Mouse (Mus musculus): ENCODE results near the gene Uhmk1. TPM values are rescaled to one million over a fixed set of nuclear protein-coding genes. Genes with fewer than 3 reads are reported as not detected.

Uhmk1 gene
- total RNA-seq, 2 experiments from 2014 or later = 147 to 148 TPM

DNA sequence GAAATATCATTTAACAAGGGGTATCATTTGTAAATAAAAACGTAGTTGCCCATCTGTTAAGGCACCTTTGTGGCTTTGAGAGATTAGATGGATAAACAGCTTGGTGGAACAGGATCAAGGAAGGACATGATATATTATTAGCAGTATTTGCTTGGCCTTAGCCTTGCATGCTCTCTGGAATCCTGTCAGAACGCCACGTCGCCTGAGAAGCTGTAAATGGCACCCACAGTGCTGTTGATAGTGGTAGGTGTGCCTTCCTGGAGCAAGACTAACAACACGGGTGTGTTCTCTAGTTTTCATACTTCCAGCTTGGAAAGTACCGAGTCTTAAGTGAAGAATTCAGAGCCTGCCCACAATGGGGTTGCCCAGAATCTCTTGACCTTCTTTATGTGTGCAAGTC is 39.3 kb downstream of the Uhmk1 start:
- no peak for DNase-seq (ENCODE audit: low spot score in 2 of 2)

DNA sequence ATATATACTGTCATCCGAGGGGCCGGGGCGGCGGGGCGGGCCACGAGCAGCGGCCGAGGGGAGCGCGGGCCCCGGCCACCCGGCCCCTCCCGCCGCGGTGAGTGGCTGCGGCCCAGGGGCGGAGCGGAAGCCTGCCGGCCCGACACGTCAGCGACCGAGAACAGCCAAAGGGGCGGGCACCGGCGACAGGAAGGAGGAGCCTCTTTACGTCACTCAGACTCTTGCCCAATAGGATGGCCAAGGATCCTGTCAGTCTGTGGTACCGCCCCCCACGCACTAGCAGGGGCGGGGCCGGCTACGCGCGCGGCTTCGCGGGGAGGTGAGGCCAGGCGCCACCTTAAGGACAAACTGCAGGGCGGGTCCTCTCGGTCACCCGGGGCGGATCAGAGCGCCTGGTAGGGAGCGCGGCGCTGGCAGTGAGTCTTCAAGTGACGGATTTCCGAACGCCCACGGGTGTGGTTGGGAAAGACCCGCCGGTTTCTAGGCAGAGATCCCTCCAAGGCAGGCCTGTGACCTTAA is 40.3 kb downstream of the Uhmk1 start, which contains the start of gene Uap1:
Uap1 (minus strand) TSS at position 144 of the 519 bp plus-strand sequence.
- peak; percentile 97 for DNase-seq (ENCODE audit: low spot score in 2 of 2)

DNA sequence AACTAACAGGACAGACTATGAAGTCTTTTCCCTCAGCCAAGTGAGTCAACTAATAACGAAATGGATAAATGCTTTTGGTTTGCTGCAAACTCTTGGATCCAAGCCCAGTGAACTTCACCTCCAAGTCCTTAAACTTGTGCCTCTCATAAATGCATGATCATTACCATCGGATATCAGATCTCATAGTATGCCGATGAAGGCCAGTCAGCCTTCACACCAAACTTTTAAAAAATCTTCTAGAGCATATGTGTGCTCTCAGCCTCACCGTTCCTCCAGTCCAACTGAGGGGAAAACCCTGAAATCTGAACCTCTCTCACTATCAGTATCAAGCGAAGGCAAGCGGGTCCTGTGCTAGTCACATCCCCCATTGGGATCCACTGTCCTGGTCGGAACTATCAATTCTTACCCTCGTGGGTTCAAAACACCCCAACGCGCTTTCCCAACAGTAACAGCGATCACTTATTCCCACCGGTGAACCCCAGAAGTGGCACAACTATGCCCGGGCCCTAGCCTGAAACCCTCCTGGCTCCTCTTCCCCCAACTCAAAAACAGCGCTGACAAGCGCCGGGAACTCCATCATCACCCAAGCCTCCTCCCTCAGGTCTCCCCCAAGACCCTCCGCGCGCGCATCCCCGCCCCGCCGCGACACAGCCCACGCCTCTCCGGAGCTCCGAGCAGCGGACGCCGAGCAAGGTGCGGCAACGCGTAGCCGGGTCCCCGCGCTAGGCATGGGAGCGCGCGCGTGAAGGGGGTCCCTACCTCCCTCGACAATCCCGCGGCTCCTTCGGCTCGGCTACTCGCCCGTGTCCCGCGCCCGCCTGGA is 41.0 kb downstream of the Uhmk1 start:
- DNase-seq (ENCODE audit: low spot score in 2 of 2) = no peak

DNA sequence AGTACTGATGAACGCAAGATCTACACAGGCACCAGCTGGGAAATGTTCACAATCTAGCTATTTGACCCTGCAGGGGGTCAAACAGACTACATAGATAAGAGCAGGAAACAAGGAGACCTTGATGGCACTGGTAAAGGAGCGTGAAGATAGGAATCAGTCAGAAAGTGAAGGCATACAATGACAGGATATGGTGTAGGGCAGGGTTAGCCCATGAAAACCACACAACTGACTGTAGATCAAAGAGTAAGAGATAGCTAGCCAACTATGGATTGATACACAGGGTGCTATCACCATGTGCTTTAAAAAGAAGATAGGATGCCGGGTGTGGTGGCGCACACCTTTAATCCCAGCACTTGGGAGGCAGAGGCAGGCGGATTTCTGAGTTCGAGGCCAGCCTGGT is 47.4 kb downstream of the Uhmk1 start:
- DNase-seq (ENCODE audit: low spot score in 2 of 2) = no peak

DNA sequence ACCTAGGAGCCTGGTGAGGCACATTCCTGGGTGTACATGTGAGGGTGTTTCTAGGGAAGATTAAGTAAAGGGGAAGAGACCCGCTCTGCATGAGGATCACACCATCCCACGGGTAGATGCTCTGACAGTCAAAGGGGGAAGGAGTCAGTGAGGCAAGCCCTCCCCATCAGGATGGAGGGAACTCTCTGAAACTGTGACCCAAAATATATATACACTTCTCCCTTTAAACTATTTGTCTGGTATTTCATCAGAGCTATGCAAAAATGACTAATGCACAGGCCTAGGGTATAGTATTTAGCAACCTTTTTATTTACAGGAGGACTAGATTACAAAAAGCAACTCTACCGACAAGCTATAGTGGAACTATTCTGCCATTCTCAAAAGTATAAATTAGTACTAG is 50.3 kb downstream of the Uhmk1 start:
- DNase-seq (ENCODE audit: low spot score in 2 of 2) = no peak

DNA sequence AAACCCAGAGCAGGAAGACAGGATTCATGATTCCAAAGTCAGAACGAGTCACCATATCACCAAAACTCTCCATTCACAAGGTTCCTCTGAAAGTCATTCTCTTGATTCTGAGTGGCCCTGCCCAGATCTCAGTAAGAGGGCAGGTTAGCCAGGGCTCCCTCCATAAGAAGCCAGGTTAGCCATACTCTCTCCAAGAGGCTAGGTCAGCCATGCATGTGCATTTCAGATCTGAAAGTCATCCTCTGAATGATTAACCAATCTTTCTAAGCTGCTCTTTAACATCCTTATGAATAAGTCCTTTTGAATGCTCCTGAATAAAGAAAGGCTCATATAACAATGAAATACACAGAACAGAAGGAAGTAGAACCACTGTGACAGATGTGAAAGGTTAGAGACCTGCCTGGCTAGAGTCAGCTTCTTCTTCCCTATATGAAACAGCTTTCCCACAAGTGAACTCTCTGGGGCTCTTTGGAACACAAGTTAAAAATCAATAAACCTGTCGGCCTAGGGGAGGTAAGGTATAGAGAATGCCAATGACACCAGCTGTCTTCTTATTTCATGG is 51.1 kb downstream of the Uhmk1 start:
- DNase-seq (ENCODE audit: low spot score in 2 of 2) = no peak

DNA sequence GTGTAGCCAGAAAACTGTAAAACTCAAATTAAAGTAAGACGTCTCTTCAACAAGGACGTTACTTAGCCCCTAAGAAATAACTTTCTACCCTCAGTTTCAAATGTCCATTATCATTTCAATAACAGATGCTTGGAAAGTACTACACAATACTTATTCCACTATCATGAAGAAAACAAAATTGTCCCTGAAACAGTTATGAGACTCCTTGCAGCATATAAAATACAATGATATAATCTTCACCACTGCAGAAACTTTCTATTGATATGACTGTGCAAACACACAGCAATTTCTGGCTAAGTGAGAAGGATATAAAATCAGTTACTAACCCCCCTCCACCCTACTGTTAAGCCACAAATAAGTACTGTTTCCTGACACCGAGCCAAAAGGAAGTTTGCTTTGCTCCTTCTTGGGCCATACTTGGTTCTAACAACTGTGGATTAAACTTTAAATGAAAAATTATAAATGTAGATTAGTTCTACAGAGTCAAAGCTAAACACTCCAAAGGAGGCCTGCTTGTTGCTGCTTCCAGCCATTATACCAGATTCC is 51.7 kb downstream of the Uhmk1 start:
- no peak for DNase-seq (ENCODE audit: low spot score in 2 of 2)

DNA sequence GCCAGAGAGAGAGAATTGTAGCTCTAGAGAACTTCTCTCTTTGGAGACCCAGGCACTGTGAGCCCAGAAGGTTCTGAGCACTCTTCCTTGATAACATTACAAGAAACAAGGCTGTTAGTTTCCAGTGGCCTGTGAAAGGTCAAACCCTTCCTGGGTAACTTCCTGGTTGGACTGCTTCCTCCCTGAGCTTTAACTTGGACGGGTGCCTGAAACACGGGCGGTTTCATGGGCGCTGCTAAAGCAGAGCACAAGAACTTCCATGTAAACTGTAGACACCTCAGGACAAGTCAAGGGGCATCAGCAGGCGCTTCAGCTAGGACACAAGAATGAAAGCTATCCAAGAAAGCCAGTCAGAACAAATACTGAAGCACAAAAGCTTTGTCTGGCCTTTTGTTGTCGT is 53.3 kb downstream of the Uhmk1 start:
- DNase-seq (ENCODE audit: low spot score in 2 of 2) = no peak

DNA sequence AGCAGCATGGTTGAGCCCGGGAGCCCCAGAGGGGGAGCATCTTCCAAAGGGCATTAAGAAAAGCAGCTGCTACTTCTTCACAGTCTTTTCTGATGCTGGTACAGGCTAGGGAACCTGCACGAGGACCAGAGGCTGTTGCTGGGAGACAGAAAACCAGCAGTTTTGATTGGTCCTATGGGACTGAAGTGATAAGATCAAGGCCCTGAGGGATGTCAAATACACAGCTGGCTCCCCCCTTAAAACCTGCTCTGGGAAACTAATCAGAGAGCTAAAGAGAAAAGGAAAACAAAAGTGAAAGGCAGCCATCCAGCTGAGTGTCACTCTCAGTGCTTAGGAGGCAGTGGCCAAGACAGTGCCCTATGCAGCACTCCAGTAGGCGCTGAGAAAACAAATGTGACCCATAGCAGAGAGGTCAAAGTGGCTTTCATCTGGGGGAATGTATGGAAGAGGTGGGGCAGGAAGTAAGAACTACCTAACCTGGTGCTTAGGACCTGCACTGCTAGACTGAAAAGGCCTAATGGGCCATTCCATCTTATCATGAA is 54.7 kb downstream of the Uhmk1 start:
- DNase-seq (ENCODE audit: low spot score in 2 of 2) = no peak

DNA sequence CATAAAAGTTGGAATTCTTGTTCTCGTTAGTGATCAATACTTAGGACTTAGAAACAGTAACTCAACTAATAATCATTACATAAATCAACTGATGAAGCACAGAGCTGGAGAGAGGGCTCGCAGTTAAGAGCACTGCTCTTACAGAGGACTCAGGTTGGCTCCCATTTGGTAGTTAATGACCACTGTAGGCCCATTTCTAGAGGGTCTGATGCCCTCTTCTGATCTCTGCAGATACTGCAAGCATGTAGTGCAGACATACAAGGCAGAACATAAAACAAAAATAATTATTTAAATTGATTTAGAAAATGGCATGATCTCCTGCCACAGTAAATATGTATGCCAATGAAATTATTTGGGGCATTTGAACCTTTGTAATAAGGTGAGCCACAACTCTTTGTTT is 55.5 kb downstream of the Uhmk1 start:
- DNase-seq (ENCODE audit: low spot score in 2 of 2) = no peak

DNA sequence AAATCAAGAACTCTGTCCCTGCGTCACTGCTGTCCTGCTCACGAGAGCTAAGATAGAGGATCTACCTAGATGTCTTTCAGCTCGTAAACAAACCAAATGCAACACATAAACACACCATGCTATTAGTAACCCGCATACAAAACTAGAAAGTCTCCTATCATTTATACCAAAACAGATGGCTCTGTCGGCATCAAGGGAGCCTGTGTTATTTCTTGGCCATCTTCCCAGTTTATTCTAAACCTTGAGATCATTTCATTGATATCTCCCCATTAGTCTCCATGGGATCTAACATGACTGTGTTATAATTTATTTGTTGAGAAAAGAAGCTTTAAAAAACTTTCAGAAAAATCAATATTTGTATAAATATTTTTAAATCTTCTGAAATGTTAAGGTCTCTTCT is 59.4 kb downstream of the Uhmk1 start:
- no peak for DNase-seq (ENCODE audit: low spot score in 2 of 2)

DNA sequence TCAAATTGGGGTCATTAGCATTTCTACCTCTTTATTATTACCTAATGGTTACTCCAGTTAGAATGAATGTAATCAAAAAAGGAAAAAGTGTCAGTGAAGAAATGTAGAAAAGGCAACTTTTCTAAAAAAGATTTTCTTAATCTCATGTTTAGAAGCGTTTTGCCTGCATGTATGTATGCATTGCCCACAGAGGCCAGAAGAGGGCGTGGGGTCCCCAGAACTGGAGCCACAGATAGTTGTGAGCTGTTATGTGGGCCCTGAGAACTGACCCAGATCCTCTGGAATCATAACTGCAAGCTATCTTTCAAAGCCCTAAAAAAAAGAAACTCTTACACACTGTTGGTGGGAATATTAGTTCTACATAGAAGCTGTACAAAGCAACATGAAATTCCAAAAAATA is 59.9 kb downstream of the Uhmk1 start:
- DNase-seq (ENCODE audit: low spot score in 2 of 2) = no peak

DNA sequence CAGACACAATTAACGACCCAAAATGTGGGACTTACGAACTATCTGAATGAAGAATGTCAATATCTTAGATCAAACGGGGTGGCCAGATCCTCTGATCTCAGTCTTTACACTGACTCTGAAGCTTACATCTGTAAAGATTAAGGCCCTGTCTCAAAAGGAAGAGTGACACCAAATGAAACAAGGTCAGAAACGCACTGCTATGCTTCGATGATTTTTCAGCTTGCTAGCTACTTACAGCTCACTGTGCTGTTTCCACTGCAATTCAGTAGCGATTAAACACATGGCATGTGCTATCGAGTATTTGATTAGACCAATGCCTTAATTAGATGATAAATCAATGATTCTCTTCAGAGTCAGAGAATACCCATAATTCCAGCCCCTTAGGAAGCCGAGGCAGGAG is 61.2 kb downstream of the Uhmk1 start:
- DNase-seq (ENCODE audit: low spot score in 2 of 2) = no peak

DNA sequence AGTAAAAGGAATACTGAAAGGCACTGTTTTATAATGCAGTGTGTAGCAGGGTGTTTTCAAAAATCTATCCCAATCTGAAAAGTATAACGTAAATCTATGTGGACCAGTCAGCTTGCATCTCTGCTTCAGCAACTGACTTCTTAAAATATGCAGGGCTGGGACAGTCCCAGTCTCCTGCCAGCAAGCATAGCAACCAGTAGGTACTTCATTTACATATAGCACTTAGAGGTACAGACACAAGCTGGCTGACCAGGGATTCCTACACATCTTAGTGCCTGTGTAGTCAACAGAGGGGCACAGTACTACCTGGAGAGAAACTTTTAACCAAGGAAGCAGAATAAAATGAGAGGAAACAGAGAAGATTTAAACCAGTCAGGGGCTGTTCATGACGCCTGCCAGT is 62.6 kb downstream of the Uhmk1 start:
- no peak for DNase-seq (ENCODE audit: low spot score in 2 of 2)

DNA sequence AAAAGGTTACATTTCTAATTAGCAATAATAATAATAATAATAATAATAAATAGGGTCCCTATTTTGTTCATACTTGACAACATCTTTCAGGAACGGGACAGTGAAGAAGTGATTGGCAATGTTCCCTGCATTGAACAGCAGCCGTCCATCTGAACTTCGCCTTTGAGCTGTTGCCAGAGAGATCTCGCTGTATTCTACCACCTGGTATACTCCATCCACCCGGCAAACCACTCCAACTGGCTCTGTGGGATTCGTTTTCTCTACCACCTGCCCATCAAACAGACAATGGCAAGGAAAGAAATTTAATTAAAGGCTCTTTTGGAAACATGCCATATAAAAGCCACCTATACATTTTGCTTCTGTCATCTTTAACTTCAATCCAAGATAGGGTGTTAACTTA is 64.3 kb downstream of the Uhmk1 start:
- DNase-seq (ENCODE audit: low spot score in 2 of 2) = no peak

DNA sequence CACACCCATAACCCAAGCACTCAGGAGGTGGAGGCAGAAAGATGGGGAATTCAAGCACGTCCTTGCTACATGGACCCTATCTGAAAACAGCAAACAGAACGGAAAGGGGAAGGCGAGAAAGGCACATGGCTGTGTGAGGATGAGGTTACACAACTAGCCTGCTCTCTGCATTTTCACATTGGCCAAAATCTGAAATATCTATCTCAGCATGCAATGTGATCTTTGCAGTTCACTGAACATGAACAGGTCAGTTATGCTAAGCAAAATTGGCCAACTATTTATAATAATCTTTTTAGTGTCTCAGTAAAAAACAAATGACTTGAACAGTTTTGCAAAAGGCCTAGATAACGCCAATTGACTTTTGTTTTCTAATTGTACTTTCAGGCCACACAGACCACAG is 65.4 kb downstream of the Uhmk1 start:
- DNase-seq (ENCODE audit: low spot score in 2 of 2) = no peak

DNA sequence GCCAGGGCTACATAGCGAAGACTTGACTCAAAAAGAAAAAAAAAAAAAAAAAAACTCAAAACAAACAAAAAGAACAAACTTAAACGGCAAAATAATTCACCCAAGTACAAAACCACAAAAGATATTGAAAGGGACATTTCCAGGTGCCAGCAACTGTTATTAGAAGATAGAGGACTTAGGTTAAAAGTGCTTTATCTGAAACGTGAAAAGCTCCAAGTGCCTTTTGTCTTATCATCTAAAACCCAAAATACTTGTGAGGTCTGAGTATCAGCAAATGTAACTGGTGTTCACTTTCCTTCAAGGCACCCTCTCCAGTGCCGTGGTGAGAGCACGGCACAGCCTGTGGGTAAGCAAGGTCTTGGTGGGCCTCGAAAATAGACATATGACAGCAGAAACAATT is 66.7 kb downstream of the Uhmk1 start:
- DNase-seq (ENCODE audit: low spot score in 2 of 2) = no peak

DNA sequence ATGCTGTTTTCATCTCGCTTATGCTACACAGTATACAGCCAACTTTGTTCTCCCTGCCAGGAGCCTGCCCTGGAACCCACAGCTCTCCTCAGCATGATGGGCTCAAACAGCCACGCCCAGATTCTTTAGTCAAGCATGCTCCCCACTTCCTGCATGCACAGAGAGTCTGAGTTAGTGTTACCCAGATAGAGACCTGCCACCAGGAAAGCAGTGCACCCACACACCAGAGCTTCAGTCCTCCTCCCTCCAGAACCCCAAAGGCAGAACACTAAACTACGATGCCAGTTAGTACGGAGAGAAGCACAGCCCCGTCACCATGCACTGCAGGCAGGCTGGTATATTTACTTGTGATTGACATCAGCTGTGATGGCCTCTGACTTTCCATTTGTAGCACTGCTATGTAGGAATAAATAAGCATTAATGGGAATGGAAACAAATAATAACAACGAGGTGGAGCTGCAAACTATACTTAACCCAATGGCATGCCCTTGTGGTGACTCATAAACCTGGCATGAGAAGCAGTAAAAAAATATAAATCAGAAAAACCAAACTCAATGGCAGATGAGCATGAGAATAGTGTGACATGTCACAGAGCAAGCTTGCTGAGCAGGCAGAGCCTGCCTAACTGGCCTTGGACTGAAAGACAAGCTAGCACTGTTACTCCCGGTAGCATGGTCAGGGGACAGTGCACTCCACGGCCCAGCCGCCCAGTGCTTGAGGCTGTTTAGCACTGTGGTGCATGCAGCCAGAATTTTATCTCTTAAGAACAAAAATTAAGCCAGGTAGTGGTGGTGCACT is 67.3 kb downstream of the Uhmk1 start:
- DNase-seq (ENCODE audit: low spot score in 2 of 2) = no peak

DNA sequence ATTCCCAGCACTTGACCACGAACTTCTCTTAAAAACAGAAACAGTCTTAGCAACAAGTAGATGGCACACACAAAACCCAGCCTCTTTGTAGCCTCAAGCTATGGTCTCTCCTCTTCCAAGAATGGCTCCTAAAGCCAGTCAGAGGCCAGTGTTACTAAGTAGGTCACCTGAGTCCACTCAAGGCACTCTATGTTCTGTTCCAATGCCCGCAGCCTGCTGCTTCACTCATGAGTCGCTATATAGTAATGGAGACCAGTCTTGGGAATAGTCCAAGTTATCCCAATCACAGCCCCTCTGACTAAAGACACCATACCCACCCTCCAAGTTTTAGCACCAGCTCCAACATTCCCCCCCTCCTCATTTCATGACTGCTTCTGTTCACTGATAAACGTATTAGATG is 69.6 kb downstream of the Uhmk1 start:
- DNase-seq (ENCODE audit: low spot score in 2 of 2) = no peak

Measured in layer of hippocampus, adult 18-20 months (tissue).